Mouse (Mus musculus) heart, adult 2 months (tissue): Measurements from ENCODE around the gene Fam214b. TPM values are rescaled to one million over a fixed set of nuclear protein-coding genes. Genes with fewer than 3 reads are reported as not detected.

Source experiments
- DNase-seq, 2 experiments: peaks; one replicate each; pipeline ENCODE4 v3.0.0; 2021
- H3K27ac ChIP-seq: fragments of 200-600 bp; 2 replicates; pipeline ENCODE4 v1.8.1; 2022
- H3K27me3 ChIP-seq: fragments of 200-500 bp; 2 replicates; pipeline ENCODE4 v1.6.1; 2012; ENCODE audit warnings: mild to moderate bottlenecking, low read length, inconsistent platforms, mixed read lengths; ENCODE audit not compliant: control insufficient read depth, insufficient read depth
- H3K36me3 ChIP-seq: fragments of 200-500 bp; 2 replicates; pipeline ENCODE4 v1.6.1; 2012; ENCODE audit warnings: low read length, inconsistent platforms; ENCODE audit not compliant: control insufficient read depth, insufficient read depth
- H3K4me1 ChIP-seq: fragments of 200-500 bp; 2 replicates; pipeline ENCODE4 v1.6.1; 2011; ENCODE audit warnings: low read length; ENCODE audit not compliant: control insufficient read depth, insufficient read depth
- H3K4me3 ChIP-seq: fragments of 200-600 bp; 2 replicates; pipeline ENCODE4 v1.8.1; 2022
- H3K79me2 ChIP-seq: fragments of 200-500 bp; replicated peaks from 2 replicates; pipeline ENCODE4 v1.6.1; 2012; ENCODE audit warnings: mild to moderate bottlenecking, inconsistent platforms, low read length, moderate library complexity, mixed read lengths; ENCODE audit not compliant: control insufficient read depth, insufficient read depth
- H3K9ac ChIP-seq: fragments of 200-500 bp; 2 replicates; pipeline ENCODE4 v1.6.1; 2012; ENCODE audit warnings: low read depth, mild to moderate bottlenecking, control low read depth, inconsistent platforms, low read length, mixed read lengths
- CTCF ChIP-seq: fragments of 200-600 bp; IDR thresholded peaks from 2 replicates; pipeline ENCODE4 v1.8.1; 2022; ENCODE audit warnings: antibody characterized with exemption, mild to moderate bottlenecking, moderate library complexity
- EP300 ChIP-seq: fragments of 200-500 bp; IDR thresholded peaks from 2 replicates; pipeline ENCODE4 v1.6.1; 2011; ENCODE audit warnings: low read depth, low read length, control low read depth; ENCODE audit not compliant: insufficient read depth
- POLR2A ChIP-seq: fragments of 200-500 bp; IDR thresholded peaks from 2 replicates; pipeline ENCODE4 v1.6.1; 2011; ENCODE audit warnings: mild to moderate bottlenecking, low read depth, low read length, control low read depth; ENCODE audit not compliant: insufficient read depth
- WGBS: fragments of 180-500 bp; shearing (Covaris S2); methylation state at CpG from one replicate; pipeline ENCODE4 v1.1.7; 2018; 5-methylcytosine and 5-hydroxymethylcytosine counted together
- intact Hi-C: fragments of 180-260 bp; cut with DNase I; formaldehyde crosslinking; loops from one replicate; pipeline ENCODE4 v1.15.1; 2025
- polyA plus RNA-seq: library from polyadenylated mRNA; depleted of rRNA; stranded (reverse); fragments of >200 nt; gene quantifications from 2 replicates; pipeline ENCODE4 v1.2.3, GENCODE M21; 2012
- total RNA-seq, 2 experiments: library from RNA; stranded (reverse); gene quantifications; 2 replicates each; pipeline ENCODE4 v1.2.3; 2021

Fam214b gene
- total and polyA plus RNA-seq, 3 experiments = 21.3 to 33.1 (median 26.3) TPM

DNA sequence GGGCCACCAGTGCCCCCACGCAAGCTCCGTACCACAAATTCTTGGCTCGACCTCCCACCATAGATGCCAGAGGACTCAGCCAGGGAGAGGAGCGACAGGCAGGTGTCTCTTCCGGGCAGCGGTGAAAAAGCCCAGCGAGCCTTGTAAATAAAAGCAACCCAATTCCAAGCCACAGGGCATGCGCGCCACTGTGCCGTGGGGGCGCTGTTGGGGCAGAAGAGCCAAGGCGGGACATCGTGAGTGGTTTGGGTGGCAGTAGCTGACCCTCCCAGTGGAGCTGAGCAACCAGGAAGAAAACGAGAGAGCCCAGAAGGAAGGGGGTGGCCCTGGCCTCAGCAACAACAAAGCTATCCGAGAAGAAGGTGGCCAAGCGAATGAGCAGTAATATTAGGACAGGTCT is 25.1 kb downstream of the Fam214b start:
- 88% methylated on average over 16 of the region's 16 CpGs for WGBS
- Histone ChIP-seq H3K4me3 (no peak overlapping the region), H3K9ac (no peak overlapping the region), H3K36me3 (no peaks in the 10 kb centered on the region), H3K4me1 (peaks cover 3% of the 10 kb centered on the region; the same call in 1 of the 2 replicates), H3K79me2 (no peaks in the 10 kb centered on the region), H3K27me3 (no peaks in the 10 kb centered on the region), H3K27ac (no peak overlapping the region)
- intact Hi-C loops = no loop called here
- no peak for DNase-seq
- no peak for TF ChIP-seq CTCF
- no peak for TF ChIP-seq EP300
- no peak for TF ChIP-seq POLR2A

DNA sequence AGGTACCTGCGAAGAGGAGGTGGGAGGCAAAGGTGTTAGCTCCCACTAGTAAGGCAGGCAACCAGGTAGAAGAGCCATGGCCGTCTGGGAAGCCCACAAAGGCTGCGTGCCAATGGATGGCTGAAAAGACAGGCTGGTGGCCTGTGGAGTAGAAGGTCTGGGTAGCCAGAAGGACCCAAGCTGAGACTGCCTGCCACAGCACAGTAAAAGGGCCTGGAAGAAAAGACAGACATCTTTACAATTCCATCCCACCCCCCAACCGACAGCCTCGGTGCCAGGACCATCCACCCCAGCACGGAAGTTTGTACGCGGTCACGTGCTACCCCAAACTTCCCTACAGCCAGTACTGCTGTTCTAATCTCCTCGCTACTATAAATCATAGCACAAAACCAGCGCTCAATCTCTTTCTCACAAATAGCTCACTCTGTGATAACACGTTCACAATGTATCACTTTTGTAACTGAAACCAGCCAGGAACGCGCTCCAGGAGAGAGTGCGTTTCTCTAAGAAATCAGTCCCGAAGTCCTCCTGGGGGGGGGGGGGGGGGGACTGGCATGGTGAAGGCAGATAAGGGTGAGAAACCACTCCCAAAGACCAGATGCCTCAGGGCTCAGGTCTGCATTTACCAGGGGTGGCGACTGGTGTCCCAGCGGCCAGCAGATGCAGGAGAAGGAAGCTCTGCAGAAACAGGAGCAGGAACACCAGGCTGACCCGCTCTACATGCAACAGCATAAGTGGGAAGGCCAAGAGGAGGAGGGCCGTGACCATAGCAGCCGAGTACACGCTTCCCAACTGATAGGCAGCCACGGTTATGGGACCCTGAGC is 26.2 kb downstream of the Fam214b start:
- Histone ChIP-seq H3K4me3 (peak overlapping the region; percentile 14; the same call in 1 of the 2 replicates), H3K36me3 (no peaks in the 10 kb centered on the region), H3K79me2 (no peaks in the 10 kb centered on the region), H3K27ac (peak overlapping the region; percentile 40; the same call in 1 of the 2 replicates), H3K27me3 (no peaks in the 10 kb centered on the region), H3K9ac (no peak overlapping the region), H3K4me1 (peaks cover under 1% of the 10 kb centered on the region; the same call in 1 of the 2 replicates)
- no peak for DNase-seq
- intact Hi-C loops = no loop called here
- WGBS = 88% methylated on average over 23 of the region's 23 CpGs
- no peak for TF ChIP-seq CTCF
- TF ChIP-seq EP300 = no peak
- no peak for TF ChIP-seq POLR2A

DNA sequence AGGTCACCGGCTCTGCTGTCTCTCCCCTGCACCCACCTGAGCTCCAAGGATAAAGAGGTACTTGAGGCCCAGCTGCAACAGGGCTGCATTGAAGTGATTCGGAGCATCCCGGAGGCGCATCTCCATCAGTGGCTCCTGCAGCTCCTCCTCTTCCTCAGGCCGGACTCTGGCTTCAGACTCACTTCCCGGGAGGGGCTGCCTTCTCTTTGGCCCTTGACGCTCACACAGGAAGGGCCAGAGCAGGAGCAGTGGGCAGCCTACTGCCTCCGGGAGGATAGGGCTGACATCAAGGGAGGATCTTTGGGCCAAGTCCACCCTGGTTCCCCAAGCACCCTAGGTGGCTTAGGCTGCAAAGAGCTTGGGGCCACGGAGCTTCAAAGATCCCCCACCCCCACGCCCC is 26.8 kb downstream of the Fam214b start:
- Histone ChIP-seq H3K79me2 (no peaks in the 10 kb centered on the region), H3K36me3 (no peaks in the 10 kb centered on the region), H3K9ac (no peak overlapping the region), H3K4me1 (no peaks in the 10 kb centered on the region), H3K27ac (peak overlapping the region; percentile 40; the same call in 1 of the 2 replicates), H3K27me3 (no peaks in the 10 kb centered on the region), H3K4me3 (peak overlapping the region; percentile 14; the same call in 1 of the 2 replicates)
- DNase-seq = no peak
- 69% methylated on average over 10 of the region's 10 CpGs for WGBS
- intact Hi-C loops = no loop called here
- TF ChIP-seq EP300 = no peak
- TF ChIP-seq POLR2A = no peak
- TF ChIP-seq CTCF = no peak

DNA sequence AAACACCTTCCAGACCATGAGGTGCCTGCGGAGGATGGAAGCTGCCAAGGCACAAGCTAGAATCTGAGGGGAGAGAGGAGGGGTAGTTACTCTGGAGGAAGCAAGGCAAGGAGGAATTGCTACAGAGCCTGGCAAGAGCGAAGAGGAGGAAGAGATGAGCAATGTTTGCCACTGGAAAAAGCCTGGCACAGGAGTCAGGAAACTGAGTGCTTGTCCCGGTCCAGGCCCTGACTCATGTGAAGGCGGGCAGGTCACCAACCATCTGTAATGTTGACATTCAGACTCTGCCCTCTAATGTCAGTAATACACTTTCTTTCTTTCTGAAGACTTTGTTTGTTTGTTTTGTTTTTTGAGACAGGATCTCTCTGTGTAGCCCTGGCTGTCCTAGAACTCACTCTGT is 27.9 kb downstream of the Fam214b start:
- no peak overlapping the region for H3K9ac ChIP-seq
- H3K79me2 ChIP-seq = no peaks in the 10 kb centered on the region
- no peaks in the 10 kb centered on the region for H3K4me1 ChIP-seq
- no peak for TF ChIP-seq POLR2A
- no peak for TF ChIP-seq CTCF
- TF ChIP-seq EP300 = no peak
- H3K27ac ChIP-seq = no peak overlapping the region
- no peaks in the 10 kb centered on the region for H3K36me3 ChIP-seq
- DNase-seq = no peak
- 82% methylated on average over 4 of the region's 4 CpGs for WGBS
- H3K4me3 ChIP-seq = no peak overlapping the region
- intact Hi-C loops = no loop called here
- H3K27me3 ChIP-seq = no peaks in the 10 kb centered on the region

DNA sequence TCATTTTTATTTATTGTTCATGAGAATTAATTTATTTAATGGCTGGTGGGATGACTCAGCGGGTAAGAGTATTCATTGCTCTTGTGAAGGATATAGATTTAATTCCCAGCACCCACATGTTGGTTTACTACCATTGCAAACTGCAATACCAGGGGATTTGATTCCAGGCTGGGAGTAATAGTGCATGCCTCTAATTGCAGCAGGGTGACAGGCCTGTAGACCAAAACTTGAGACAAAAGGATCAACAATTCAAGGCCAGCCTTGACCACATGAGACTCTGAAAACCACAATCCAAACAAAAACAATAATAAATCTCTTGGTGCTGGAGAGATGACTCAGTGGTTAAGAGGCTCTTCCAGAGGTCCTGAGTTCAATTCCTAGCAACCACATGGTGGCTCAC is 33.9 kb downstream of the Fam214b start:
- Histone ChIP-seq H3K36me3 (no peaks in the 10 kb centered on the region), H3K4me3 (no peak overlapping the region), H3K9ac (no peak overlapping the region), H3K4me1 (peaks cover 4% of the 10 kb centered on the region; the same call in 1 of the 2 replicates), H3K27ac (no peak overlapping the region), H3K79me2 (no peaks in the 10 kb centered on the region), H3K27me3 (no peaks in the 10 kb centered on the region)
- no peak for DNase-seq
- TF ChIP-seq POLR2A = no peak
- TF ChIP-seq CTCF = no peak
- TF ChIP-seq EP300 = no peak
- intact Hi-C loops = no loop called here
- 96% methylated on average over 1 of the region's 1 CpGs for WGBS
